Mouse (Mus musculus): ENCODE measurements at regions not wholly inside any gene's neighbourhood (a gene's known extent, or its start where the extent isn't known, plus 50 kb on each side); places are given as distances from the start of the nearest gene placed in this dataset.

- TF ChIP-seq POLR2A (IDR thresholded peaks at IDR 0.05; ENCODE audit: insufficient read depth, low read length) (no peak), CTCF (IDR thresholded peaks at IDR 0.05; ENCODE audit: low read depth, low read length) (no peak), EP300 (IDR thresholded peaks at IDR 0.05; ENCODE audit: insufficient read depth, low read depth, low read length) (no peak)
Measured at GRCm38 (mm10) chr8:18316488-18316887, 661.6 kb downstream of the Defb40 start.
